Mouse (Mus musculus) bone marrow, adult 2 months (tissue): Measurements from ENCODE around the gene Cpne9. TPM values are rescaled to one million over a fixed set of nuclear protein-coding genes. Genes with fewer than 3 reads are reported as not detected.
"Not testable (repeated sequence)": the region's sequence is repeated elsewhere in the genome, so short reads cannot be mapped to it uniquely, and the experiment has no call there.

ENCODE experiments used
- H3K27ac ChIP-seq: fragments of 200-500 bp; 2 replicates; pipeline ENCODE4 v1.5.1; 2012; ENCODE audit warnings: low read depth, mild to moderate bottlenecking, control low read depth, inconsistent platforms, low read length; ENCODE audit not compliant: control insufficient read depth, poor library complexity, insufficient read depth
- H3K4me1 ChIP-seq: fragments of 200-500 bp; 2 replicates; pipeline ENCODE4 v1.6.1; 2011; ENCODE audit warnings: low read length; ENCODE audit not compliant: control insufficient read depth, insufficient read depth
- H3K4me3 ChIP-seq: fragments of 200-500 bp; replicated peaks from 2 replicates; pipeline ENCODE3; 2011; ENCODE audit warnings: mild to moderate bottlenecking, low read depth, low read length, control low read depth; ENCODE audit not compliant: control insufficient read depth
- CTCF ChIP-seq: fragments of 200-500 bp; IDR thresholded peaks from 2 replicates; pipeline ENCODE4 v1.5.1; 2011; ENCODE audit warnings: low read length, control low read depth; ENCODE audit not compliant: control insufficient read depth, insufficient read depth
- POLR2A ChIP-seq: fragments of 200-500 bp; IDR thresholded peaks from 2 replicates; pipeline ENCODE4 v1.6.1; 2011; ENCODE audit warnings: low read depth, mild to moderate bottlenecking, control low read depth, low read length, borderline replicate concordance; ENCODE audit not compliant: control insufficient read depth
- WGBS: fragments of 180-500 bp; shearing (Covaris S2); methylation state at CpG from one replicate; pipeline ENCODE4 v1.1.7; 2018; 5-methylcytosine and 5-hydroxymethylcytosine counted together
- polyA plus RNA-seq: library from polyadenylated mRNA; stranded (reverse); fragments of >200 nt; gene quantifications from 2 replicates; pipeline ENCODE4 v1.2.4, GENCODE M21; 2011; ENCODE audit warnings: low replicate concordance; ENCODE audit not compliant: missing spikeins, insufficient read depth, insufficient read length

Gene Cpne9
- polyA plus RNA-seq, 1 experiment, result 1.1 TPM

DNA sequence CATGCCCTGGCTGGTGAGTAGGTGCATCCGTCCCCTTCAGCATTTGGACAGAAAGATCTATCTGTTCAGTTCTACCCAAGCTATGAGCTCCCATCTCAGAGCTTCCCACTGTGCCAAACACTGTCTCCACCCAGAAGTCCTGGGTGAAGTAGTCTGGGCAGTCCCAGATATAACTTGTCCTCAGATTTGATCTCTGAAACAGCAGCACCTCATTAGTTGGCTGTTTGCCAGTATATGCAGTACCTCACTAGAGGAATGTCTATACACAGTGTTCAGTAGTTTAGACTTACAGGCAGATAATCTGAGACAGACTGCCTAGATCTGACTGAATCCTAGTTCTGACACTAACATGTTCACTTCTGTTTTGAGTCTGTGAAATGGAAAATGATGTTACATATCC is 47.3 kb downstream of the Cpne9 start:
- peaks cover 3% of the 10 kb centered on the region for H3K4me1 ChIP-seq
- no peak overlapping the region for H3K4me3 ChIP-seq
- WGBS, result 80% methylated on average over 1 of the region's 1 CpGs
- H3K27ac ChIP-seq, result no peak overlapping the region
- TF ChIP-seq POLR2A (no peak), CTCF (no peak)

DNA sequence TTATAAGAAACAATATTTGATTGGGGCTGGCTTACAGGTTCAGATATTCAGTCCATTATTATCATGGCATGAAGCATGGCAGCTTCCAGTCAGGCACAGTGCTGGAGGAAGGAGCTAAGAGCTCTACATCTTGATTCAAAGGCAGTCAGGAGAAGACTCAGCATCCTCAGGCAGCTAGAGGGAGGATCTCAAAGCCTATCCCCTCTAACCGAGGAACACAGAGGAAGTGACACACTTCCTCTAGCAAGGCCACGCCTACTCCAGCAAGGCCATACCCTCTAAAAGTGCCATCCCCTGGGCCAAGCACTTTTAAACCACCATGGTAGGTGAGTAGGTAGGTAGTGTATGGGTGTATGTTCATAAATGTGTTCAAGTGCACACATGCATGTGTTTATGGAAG is 48.4 kb downstream of the Cpne9 start:
- Histone ChIP-seq H3K4me1 (peaks cover 3% of the 10 kb centered on the region), H3K27ac (no peak overlapping the region), H3K4me3 (no peak overlapping the region)
- WGBS, result 2% methylated on average over 2 of the region's 2 CpGs
- no peak for TF ChIP-seq CTCF
- no peak for TF ChIP-seq POLR2A

- WGBS, result 90% methylated on average over 11 of the region's 11 CpGs
- Histone ChIP-seq H3K27ac (no peak overlapping the region), H3K4me1 (peaks cover 3% of the 10 kb centered on the region), H3K4me3 (no peak overlapping the region)
- TF ChIP-seq CTCF, result no peak
- no peak for TF ChIP-seq POLR2A
Observed at GRCm38 (mm10) chr6:113331721-113332120, 49.6 kb downstream of the Cpne9 start.

- H3K4me3 ChIP-seq, H3K4me1 ChIP-seq, H3K27ac ChIP-seq: not testable (repeated sequence)
- 78% methylated on average over 6 of the region's 6 CpGs for WGBS
Observed at GRCm38 (mm10) chr6:113332734-113333133, 50.6 kb downstream of the Cpne9 start.

DNA sequence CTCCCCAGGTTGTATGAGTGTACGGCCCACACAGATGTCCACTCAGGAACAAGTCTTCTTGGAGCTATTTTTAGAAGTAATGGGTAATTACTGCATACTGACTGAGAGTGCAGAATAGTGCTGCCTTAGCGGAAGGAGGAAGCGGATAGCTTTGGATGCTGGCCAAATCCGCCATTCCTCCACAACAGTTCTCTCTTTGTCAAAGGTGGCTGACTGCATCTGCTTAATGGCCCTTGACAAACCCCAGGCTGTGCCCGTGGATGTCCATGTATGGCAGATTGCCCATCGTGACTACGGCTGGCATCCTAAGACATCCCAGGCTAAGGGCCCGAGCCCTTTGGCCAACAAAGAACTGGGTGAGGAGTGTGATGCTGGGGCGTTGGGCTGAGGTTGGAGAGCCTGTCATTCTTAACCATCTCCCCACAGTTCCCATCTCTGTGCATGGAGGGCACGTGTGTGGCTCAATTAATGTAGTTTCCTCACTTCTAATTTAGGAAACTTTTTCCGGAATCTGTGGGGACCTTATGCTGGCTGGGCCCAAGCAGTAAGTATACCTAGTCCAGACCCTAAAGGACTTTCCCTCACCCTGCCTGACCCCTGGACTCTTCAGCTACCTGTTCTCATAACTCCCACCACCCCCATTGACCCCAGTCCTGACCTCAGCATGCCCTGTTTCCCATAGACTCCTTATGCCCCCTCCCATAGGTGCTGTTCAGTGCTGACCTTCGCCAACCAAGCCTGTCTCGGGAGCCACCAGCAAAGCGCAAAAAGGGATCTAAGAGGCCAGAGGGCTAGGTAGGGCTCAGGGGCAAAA is 51.2 kb downstream of the Cpne9 start:
- TF ChIP-seq CTCF (0 out of 2 replicates have a peak, but pooled peaks have one; percentile 7), POLR2A (no peak)
- Histone ChIP-seq H3K4me1 (peaks cover 2% of the 10 kb centered on the region; the same call in 1 of the 2 replicates), H3K4me3 (no peak overlapping the region), H3K27ac (no peak overlapping the region)
- WGBS, result 78% methylated on average over 14 of the region's 14 CpGs

DNA sequence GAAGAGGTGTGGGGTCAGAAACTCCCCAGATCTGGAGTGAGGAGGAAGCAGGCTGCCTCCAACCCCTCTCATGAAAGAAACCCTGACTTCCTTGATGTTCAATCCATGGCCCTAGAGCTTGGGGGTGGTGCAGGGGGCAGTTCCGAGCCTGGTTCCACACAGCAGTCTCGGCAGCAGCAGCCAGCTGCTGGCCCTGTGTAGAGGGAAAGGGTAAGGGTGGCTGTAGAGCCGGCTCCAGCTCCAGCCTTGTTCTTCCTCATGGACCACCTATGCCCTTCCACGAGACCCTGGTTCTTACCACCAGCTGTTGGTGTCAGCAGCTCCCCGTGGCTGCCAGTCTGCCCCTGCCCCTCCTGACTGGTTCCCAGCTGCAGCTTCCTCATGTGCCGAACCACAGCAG is 52.1 kb downstream of the Cpne9 start:
- H3K4me1 ChIP-seq, result peaks cover 2% of the 10 kb centered on the region; the same call in 1 of the 2 replicates
- no peak overlapping the region for H3K4me3 ChIP-seq
- H3K27ac ChIP-seq, result no peak overlapping the region
- 54% methylated on average over 6 of the region's 6 CpGs for WGBS
- TF ChIP-seq POLR2A (no peak), CTCF (no peak)

DNA sequence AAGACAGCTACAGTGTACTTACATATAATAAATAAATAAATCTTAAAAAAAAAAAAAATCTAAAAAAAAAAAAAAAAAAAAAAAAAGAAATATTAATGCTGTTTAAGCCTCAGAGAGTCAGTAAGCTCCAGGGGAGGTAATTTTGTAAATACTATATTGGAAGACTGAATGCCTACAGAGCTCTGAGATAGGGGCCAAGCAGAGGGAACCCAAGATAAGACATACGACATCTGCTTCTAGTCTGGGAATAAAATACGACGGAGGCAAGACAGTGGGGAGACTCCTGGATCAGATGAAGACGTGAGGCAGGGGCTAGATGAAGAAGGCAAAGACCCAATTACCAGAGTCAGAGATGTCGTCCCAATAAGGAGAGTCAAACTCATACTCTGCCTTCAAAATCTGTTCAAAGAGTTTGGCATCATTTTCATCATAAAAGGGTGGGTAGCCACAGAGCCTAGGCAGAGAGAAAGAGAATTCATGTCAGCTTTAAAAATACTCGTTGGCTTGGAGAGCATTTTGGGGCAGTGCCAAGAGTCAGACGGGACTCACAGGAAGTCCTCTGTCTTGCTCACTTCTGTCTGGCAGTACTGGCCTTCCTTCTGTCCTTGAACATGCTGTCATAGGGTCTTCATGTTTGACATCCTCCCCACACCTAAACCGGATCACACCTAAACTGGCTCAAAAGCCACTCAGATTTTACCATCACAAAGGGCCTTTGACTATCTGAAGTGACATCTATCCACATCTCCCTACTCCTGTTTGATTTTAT is 54.9 kb downstream of the Cpne9 start:
- WGBS, result 50% methylated on average over 8 of the region's 8 CpGs
- Histone ChIP-seq H3K27ac (no peak overlapping the region), H3K4me1 (no peaks in the 10 kb centered on the region; the same call in 1 of the 2 replicates), H3K4me3 (no peak overlapping the region)
- no peak for TF ChIP-seq CTCF
- TF ChIP-seq POLR2A, result no peak

GRCm38 (mm10) chr6:113341574-113341973 is 59.5 kb downstream of the Cpne9 start:
- peaks cover 2% of the 10 kb centered on the region for H3K4me1 ChIP-seq
- WGBS, result 22% methylated on average over 6 of the region's 6 CpGs
- H3K27ac ChIP-seq, result no peak overlapping the region
- peak overlapping the region; percentile 27 for H3K4me3 ChIP-seq
- no peak for TF ChIP-seq POLR2A
- TF ChIP-seq CTCF, result no peak

- no peak overlapping the region for H3K27ac ChIP-seq
- peaks cover 2% of the 10 kb centered on the region for H3K4me1 ChIP-seq
- no peak overlapping the region for H3K4me3 ChIP-seq
- TF ChIP-seq CTCF (no peak), POLR2A (no peak)
- WGBS, result 38% methylated on average over 7 of the region's 7 CpGs
Observed at GRCm38 (mm10) chr6:113342297-113342696, 60.2 kb downstream of the Cpne9 start.
